Mouse (Mus musculus) telencephalon, adult 2 months (tissue): ENCODE measurements around the gene Slitrk2.

Experiments
- DNase-seq: peaks from one replicate; pipeline ENCODE4 v3.0.0-alpha.2; 2011; ENCODE audit warnings: low read depth, low spot score

Gene Slitrk2

GRCm38 (mm10) chrX:66648911-66649620 lies at the start of gene Slitrk2:
Gene Slitrk2, plus strand, starts transcription at chrX:66649318.
- DNase-seq = no peak

- DNase-seq = no peak
Observed at GRCm38 (mm10) chrX:66605490-66605889, 43.6 kb upstream of the Slitrk2 start.

GRCm38 (mm10) chrX:66652455-66653144 lies 3.5 kb downstream of the Slitrk2 start:
- DNase-seq = peak; percentile 72

GRCm38 (mm10) chrX:66657365-66657764 lies 8.2 kb downstream of the Slitrk2 start:
- DNase-seq = no peak

GRCm38 (mm10) chrX:66676959-66677358 lies 27.8 kb downstream of the Slitrk2 start:
- DNase-seq = peak; percentile 43

- DNase-seq = no peak
Observed at GRCm38 (mm10) chrX:66678646-66679045, 29.5 kb downstream of the Slitrk2 start.
